Mouse (Mus musculus) thymus, postnatal 4 days (tissue): ENCODE measurements around the gene Camk2n2.
"Not testable (repeated sequence)": the region's sequence is repeated elsewhere in the genome, so short reads cannot be mapped to it uniquely, and the experiment has no call there.

Source experiments
- DNase-seq: peaks from one replicate; pipeline ENCODE4 v3.0.0; 2021

Gene Camk2n2

GRCm38 (mm10) chr16:20621191-20621990 is at the start of gene Camk2n2:
TSS of gene Camk2n2 (minus strand) at chr16:20621287.
- peak; percentile 65 for DNase-seq

GRCm38 (mm10) chr16:20670291-20670690 is 49.2 kb upstream of the Camk2n2 start:
- DNase-seq = no peak

GRCm38 (mm10) chr16:20668013-20668412 is 46.9 kb upstream of the Camk2n2 start, which contains the start of gene Eif4g1:
TSS of gene Eif4g1 (plus strand) at chr16:20668313.
- DNase-seq = not testable (repeated sequence)

GRCm38 (mm10) chr16:20657661-20658060 is 36.6 kb upstream of the Camk2n2 start:
- DNase-seq = no peak

GRCm38 (mm10) chr16:20653315-20653714 is 32.2 kb upstream of the Camk2n2 start:
- DNase-seq = no peak

- DNase-seq = no peak
These were observed 30.8 kb upstream of the Camk2n2 start for GRCm38 (mm10) chr16:20651947-20652310.

- peak; percentile 98 for DNase-seq
These were observed 30.2 kb upstream of the Camk2n2 start, which contains the start of gene Psmd2 for GRCm38 (mm10) chr16:20651076-20651946. TSS of gene Psmd2 (plus strand) at chr16:20651652.

GRCm38 (mm10) chr16:20643911-20644310 is 22.8 kb upstream of the Camk2n2 start:
- no peak for DNase-seq

- peak; percentile 80 for DNase-seq
These were observed 21.1 kb upstream of the Camk2n2 start for GRCm38 (mm10) chr16:20642161-20642560.

- no peak for DNase-seq
These were observed 17.3 kb upstream of the Camk2n2 start for GRCm38 (mm10) chr16:20638367-20638766.

GRCm38 (mm10) chr16:20637410-20637809 is 16.3 kb upstream of the Camk2n2 start:
- DNase-seq = no peak

GRCm38 (mm10) chr16:20629731-20630634 is 8.9 kb upstream of the Camk2n2 start, which contains the start of gene Ece2:
TSS of gene Ece2 (plus strand) at chr16:20629828.
- peak; percentile 52 for DNase-seq

GRCm38 (mm10) chr16:20628871-20629391 is 7.8 kb upstream of the Camk2n2 start:
- DNase-seq = no peak

GRCm38 (mm10) chr16:20623211-20623610 is 2.1 kb upstream of the Camk2n2 start:
- no peak for DNase-seq

- DNase-seq = peak; percentile 49
These were observed 1.1 kb upstream of the Camk2n2 start for GRCm38 (mm10) chr16:20621991-20622685.

- DNase-seq = peak; percentile 53
These were observed 316 bp downstream of the Camk2n2 start for GRCm38 (mm10) chr16:20620751-20621190.

GRCm38 (mm10) chr16:20620399-20620735 is 720 bp downstream of the Camk2n2 start:
- no peak for DNase-seq

- peak; percentile 36 for DNase-seq
These were observed 1.3 kb downstream of the Camk2n2 start for GRCm38 (mm10) chr16:20619541-20620398.

- DNase-seq = peak; percentile 85
These were observed 9.5 kb downstream of the Camk2n2 start, which contains the start of the genes Eef1akmt4, Gm49333 and Alg3 for GRCm38 (mm10) chr16:20611357-20612227. TSS of gene Eef1akmt4 (plus strand) at chr16:20611593. TSS of gene Gm49333 (plus strand) at chr16:20611610. TSS of gene Alg3 (minus strand) at chr16:20611735.
